1 mouse cellular context compared by ENCODE assay signal in the genomic region with DNA sequence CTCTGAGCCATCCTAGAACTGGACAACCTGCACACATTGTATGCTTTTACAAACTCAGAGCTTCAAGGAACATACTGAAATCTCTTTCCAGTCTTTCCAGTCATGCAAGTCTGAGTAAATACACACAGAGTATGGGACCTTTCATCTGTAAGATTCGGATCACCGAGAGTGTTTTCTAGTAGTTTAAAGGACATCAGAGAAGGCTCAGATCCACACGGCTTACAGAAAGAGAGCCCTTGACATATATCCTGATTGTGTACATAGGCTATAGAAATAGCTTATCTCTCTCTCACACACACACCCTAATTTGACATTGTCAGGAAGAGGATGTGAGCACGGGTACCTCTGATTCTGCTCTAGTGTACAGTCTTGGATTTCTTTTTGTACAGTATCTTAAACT.
TF ChIP-seq lines count a peak whose summit lies in the region.

No protein-coding gene starts in this region.

TF ChIP-seq in MEL, 35 proteins besides CTCF, POLR2A, EP300 and RAD21 (continued from another document):
- no peak for TF ChIP-seq MAX (IDR thresholded peaks at IDR 0.05; ENCODE audit: low read length)
- TF ChIP-seq BHLHE40 (IDR thresholded peaks at IDR 0.05; ENCODE audit: borderline replicate concordance, low read depth, low read length) = peak; percentile 84
- TF ChIP-seq GATA1 (IDR thresholded peaks at IDR 0.05; ENCODE audit: low read depth, low read length) = peak; percentile 86
- peak; percentile 72 for TF ChIP-seq TAL1 (IDR thresholded peaks at IDR 0.05; ENCODE audit: low read length)
- TF ChIP-seq JUND (IDR thresholded peaks at IDR 0.05; ENCODE audit: low read depth, low read length) = no peak; the same call in 1 of the 2 replicates
- no peak for TF ChIP-seq MYB (IDR thresholded peaks at IDR 0.05; ENCODE audit: low read depth, low read length)
- no peak for TF ChIP-seq NRF1 (IDR thresholded peaks at IDR 0.05; ENCODE audit: insufficient read depth, low read depth, low read length, poor library complexity, severe bottlenecking)
- no peak for TF ChIP-seq POLR2AphosphoS2 (IDR thresholded peaks at IDR 0.05; ENCODE audit: low read length)
